Mouse (Mus musculus) stomach, embryonic 16.5 days (tissue): ENCODE data around the gene Cd300c. TPM values are rescaled to one million over a fixed set of nuclear protein-coding genes. Genes with fewer than 3 reads are reported as not detected.

ENCODE experiments used
- ATAC-seq: fragments of 200-750 bp; cut with Nextera tagmentation; 2 replicates; pipeline ENCODE4 v1.8.0; 2017; ENCODE audit warnings: moderate number of reproducible peaks, moderate TSS enrichment; ENCODE audit not compliant: insufficient read depth, low FRiP score
- H3K27ac ChIP-seq: fragments of 300-500 bp; sonication (generic); 2 replicates; pipeline ENCODE4 v1.5.1; 2014; ENCODE audit warnings: low read length
- H3K27me3 ChIP-seq: fragments of 300-500 bp; sonication (generic); 2 replicates; pipeline ENCODE4 v1.6.1; 2014; ENCODE audit warnings: low read length, control low read depth, mixed read lengths; ENCODE audit not compliant: control insufficient read depth, insufficient read depth
- H3K36me3 ChIP-seq: fragments of 300-500 bp; sonication (generic); 2 replicates; pipeline ENCODE4 v1.6.1; 2014; ENCODE audit warnings: low read length; ENCODE audit not compliant: control insufficient read depth, insufficient read depth
- H3K4me1 ChIP-seq: fragments of 300-500 bp; sonication (generic); 2 replicates; pipeline ENCODE4 v1.6.1; 2014; ENCODE audit warnings: low read length, control low read depth, mixed read lengths; ENCODE audit not compliant: control insufficient read depth, insufficient read depth
- H3K4me2 ChIP-seq: fragments of 300-500 bp; sonication (generic); 2 replicates; pipeline ENCODE4 v1.6.1; 2014; ENCODE audit warnings: low read depth, low read length, mixed read lengths
- H3K4me3 ChIP-seq: fragments of 300-500 bp; sonication (generic); replicated peaks from 2 replicates; pipeline ENCODE4 v1.5.1; 2014; ENCODE audit warnings: mild to moderate bottlenecking, low read length
- H3K9ac ChIP-seq: fragments of 300-500 bp; sonication (generic); 2 replicates; pipeline ENCODE4 v1.6.1; 2014; ENCODE audit warnings: low read length
- H3K9me3 ChIP-seq: fragments of 300-500 bp; sonication (generic); replicated peaks from 2 replicates; pipeline ENCODE4 v1.6.1; 2016; ENCODE audit warnings: low read length, control low read depth; ENCODE audit not compliant: control insufficient read depth
- whole genome bisulfite sequencing: fragments of 180-500 bp; shearing (Covaris S2); extraction: QIAGEN DNeasy Blood & Tissue Kit; methylation state at CpG from one replicate; pipeline ENCODE4 v1.1.7; 2014; 5-methylcytosine and 5-hydroxymethylcytosine counted together
- polyA plus RNA-seq: library from polyadenylated mRNA; unstranded; fragments of >200 nt; fragmentation: Nextera tagmentation; extraction: Ambion mirVana; gene quantifications from 2 replicates; pipeline ENCODE4 v1.2.1, GENCODE M21; 2015

Cd300c gene
- polyA plus RNA-seq, 1 experiment from 2014 or later = not detected

DNA sequence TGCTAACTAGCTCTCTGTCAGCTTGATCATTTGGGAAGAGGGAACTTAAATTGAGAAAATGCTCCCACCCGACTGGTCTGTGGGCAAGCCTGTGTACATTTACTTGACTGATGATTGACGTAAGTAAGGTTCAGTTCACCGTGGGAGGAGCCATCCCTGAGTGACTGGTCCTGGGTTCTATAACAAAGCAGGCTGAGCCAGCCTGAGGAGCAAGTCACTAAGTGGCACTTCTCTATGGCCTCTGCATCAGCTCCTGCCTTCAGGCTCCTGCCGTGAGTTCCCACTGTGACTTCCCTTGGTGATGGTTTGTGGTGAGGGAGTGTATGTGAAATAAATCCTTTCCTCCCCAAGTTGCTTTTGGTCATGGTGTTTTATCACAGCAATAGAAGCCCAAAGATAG lies 60.9 kb downstream of the Cd300c start:
- Histone ChIP-seq H3K9me3 (no peaks in the 10 kb centered on the region), H3K27ac (no peak overlapping the region), H3K4me3 (no peak overlapping the region), H3K4me2 (no peak overlapping the region), H3K36me3 (no peaks in the 10 kb centered on the region), H3K9ac (no peak overlapping the region), H3K4me1 (no peaks in the 10 kb centered on the region), H3K27me3 (no peaks in the 10 kb centered on the region)
- 35% methylated on average over 4 of the region's 4 CpGs for WGBS
- no peak for ATAC-seq

- no peak for ATAC-seq
- Histone ChIP-seq H3K9me3 (no peaks in the 10 kb centered on the region), H3K27ac (no peak overlapping the region), H3K36me3 (no peaks in the 10 kb centered on the region), H3K4me3 (no peak overlapping the region), H3K4me1 (no peaks in the 10 kb centered on the region), H3K4me2 (no peak overlapping the region), H3K27me3 (no peaks in the 10 kb centered on the region), H3K9ac (no peak overlapping the region)
- 59% methylated on average over 4 of the region's 4 CpGs for WGBS
Measured at GRCm38 (mm10) chr11:114907567-114907966, 61.4 kb downstream of the Cd300c start.

Other genes with a start within 250 kb of the Cd300c start
- 0.25 and 0.84 TPM in 2 replicates for gene Dnaic2, start 241.7 kb downstream of the Cd300c start, polyA plus RNA-seq
- gene Kif19a, start 203.8 kb downstream of the Cd300c start, polyA plus RNA-seq = 0.53 and 0.75 TPM in 2 replicates
- gene Btbd17, start 173.2 kb downstream of the Cd300c start, polyA plus RNA-seq = 0.65 and 1.3 TPM in 2 replicates
- 0.36 and 0.41 TPM in 2 replicates for gene Gpr142, start 170.2 kb downstream of the Cd300c start, polyA plus RNA-seq
- gene Gprc5c, start 118.0 kb downstream of the Cd300c start, polyA plus RNA-seq = 23.0 and 23.7 TPM in 2 replicates
- gene Cd300a, start 79.1 kb downstream of the Cd300c start, polyA plus RNA-seq = 2.3 and 2.5 TPM in 2 replicates
- 0.74 and 1.2 TPM in 2 replicates for gene Cd300lb, start 34.8 kb downstream of the Cd300c start, polyA plus RNA-seq
- gene Cd300ld, start 20.8 kb upstream of the Cd300c start, polyA plus RNA-seq = 0.46 and 0.67 TPM in 2 replicates
- gene Cd300c2, start 32.7 kb upstream of the Cd300c start, polyA plus RNA-seq = 2.2 and 3.8 TPM in 2 replicates
- not detected in 2 replicates for gene Cd300ld2, start 47.0 kb upstream of the Cd300c start, polyA plus RNA-seq
- not detected in 2 replicates for gene Cd300ld4, start 57.9 kb upstream of the Cd300c start, polyA plus RNA-seq
- not detected in 2 replicates for gene Cd300ld5, start 68.6 kb upstream of the Cd300c start, polyA plus RNA-seq
- gene Cd300ld3, start 79.3 kb upstream of the Cd300c start, polyA plus RNA-seq = not detected in 2 replicates
- gene Cd300e, start 93.0 kb upstream of the Cd300c start, polyA plus RNA-seq = 0.26 TPM in 1 of 2 replicates, not detected in the other
- gene Rab37, start 122.3 kb upstream of the Cd300c start, polyA plus RNA-seq = 2.2 and 2.3 TPM in 2 replicates
- gene Cd300lf, start 164.8 kb upstream of the Cd300c start, polyA plus RNA-seq = 2.0 and 3.4 TPM in 2 replicates
- 136 and 138 TPM in 2 replicates for gene Slc9a3r1, start 194.2 kb upstream of the Cd300c start, polyA plus RNA-seq
- 8.3 and 9.7 TPM in 2 replicates for gene Tmem104, start 218.3 kb upstream of the Cd300c start, polyA plus RNA-seq
- 21.8 and 23.4 TPM in 2 replicates for gene Nat9, start 218.7 kb upstream of the Cd300c start, polyA plus RNA-seq